Mouse (Mus musculus) myocyte (in vitro differentiated cells): ENCODE data around the gene Rpn2. TPM values are rescaled to one million over a fixed set of nuclear protein-coding genes. Genes with fewer than 3 reads are reported as not detected.

ENCODE experiments used
- H3K27me3 ChIP-seq: one replicate; pipeline ENCODE4 v1.6.1; 2011; ENCODE audit not compliant: control insufficient read depth, insufficient read depth, insufficient read length
- H3K36me3 ChIP-seq: one replicate; pipeline ENCODE4 v1.6.1; 2011; ENCODE audit not compliant: control insufficient read depth, insufficient read depth
- H3K4me2 ChIP-seq: one replicate; pipeline ENCODE4 v1.6.1; 2011; ENCODE audit warnings: low read depth, control low read depth
- H3K4me3 ChIP-seq: one replicate; pipeline ENCODE4 v1.5.1; 2011; ENCODE audit warnings: mild to moderate bottlenecking, control low read depth, moderate library complexity
- H3K79me2 ChIP-seq: one replicate; pipeline ENCODE4 v1.6.1; 2011; ENCODE audit not compliant: control insufficient read depth, insufficient read depth
- H3ac ChIP-seq: one replicate; pipeline ENCODE4 v1.6.1; 2011; ENCODE audit not compliant: control insufficient read depth, insufficient read length
- CEBPB ChIP-seq: IDR thresholded peaks from 2 replicates; pipeline ENCODE4 v1.6.1; 2011; ENCODE audit warnings: mild to moderate bottlenecking, moderate library complexity; ENCODE audit not compliant: poor library complexity, insufficient read depth, severe bottlenecking
- E2F4 ChIP-seq: IDR thresholded peaks from one replicate; pipeline ENCODE4 v1.6.1; 2011; ENCODE audit warnings: mild to moderate bottlenecking, control low read depth, moderate library complexity; ENCODE audit not compliant: insufficient read depth
- MAX ChIP-seq: IDR thresholded peaks from one replicate; pipeline ENCODE4 v1.6.1; 2011; ENCODE audit warnings: low read depth, mild to moderate bottlenecking, control low read depth
- MYOD1 ChIP-seq, 3 experiments: IDR thresholded peaks; one replicate each; pipeline ENCODE4 v1.6.1; 2011; ENCODE audit warnings: control low read depth in 2 of 3, low read depth in 2 of 3, mild to moderate bottlenecking in 2 of 3, moderate library complexity in 1 of 3; ENCODE audit not compliant: insufficient read length in 2 of 3, control insufficient read depth in 1 of 3
- MYOG ChIP-seq, 3 experiments: IDR thresholded peaks; one replicate each; pipeline ENCODE4 v1.6.1; 2011; ENCODE audit warnings: control low read depth in 2 of 3, low read depth in 2 of 3, mild to moderate bottlenecking in 2 of 3; ENCODE audit not compliant: insufficient read length in 2 of 3, control insufficient read depth in 1 of 3, insufficient read depth in 1 of 3
- POLR2A ChIP-seq: IDR thresholded peaks from one replicate; pipeline ENCODE4 v1.6.1; 2011; ENCODE audit warnings: low read depth, mild to moderate bottlenecking, control low read depth, moderate library complexity; ENCODE audit not compliant: insufficient read length
- POLR2AphosphoS2 ChIP-seq: IDR thresholded peaks from one replicate; pipeline ENCODE4 v1.6.1; 2011; ENCODE audit warnings: low read depth, control low read depth; ENCODE audit not compliant: insufficient read length
- REST ChIP-seq: IDR thresholded peaks from one replicate; pipeline ENCODE4 v1.6.1; 2011; ENCODE audit warnings: mild to moderate bottlenecking, control low read depth, moderate library complexity; ENCODE audit not compliant: insufficient read depth, insufficient read length
- SRF ChIP-seq: IDR thresholded peaks from one replicate; pipeline ENCODE4 v1.6.1; 2011; ENCODE audit warnings: low read depth; ENCODE audit not compliant: control insufficient read depth, insufficient read length
- TCF12 ChIP-seq: IDR thresholded peaks from one replicate; pipeline ENCODE4 v1.6.1; 2011; ENCODE audit warnings: mild to moderate bottlenecking, control low read depth; ENCODE audit not compliant: poor library complexity, insufficient read depth, severe bottlenecking
- TCF3 ChIP-seq: IDR thresholded peaks from one replicate; pipeline ENCODE4 v1.6.1; 2011; ENCODE audit warnings: low read depth, control low read depth; ENCODE audit not compliant: insufficient read length
- USF1 ChIP-seq: IDR thresholded peaks from one replicate; pipeline ENCODE4 v1.6.1; 2011; ENCODE audit warnings: low read depth, mild to moderate bottlenecking, control low read depth, moderate library complexity
- polyA plus RNA-seq: library from polyadenylated mRNA; unstranded; fragments of >200 nt; fragmentation: generic; extraction: Trizol; gene quantifications from one replicate; pipeline ENCODE4 v1.2.1, GENCODE M21; 2012; ENCODE audit warnings: missing spikeins

The Rpn2 gene
- polyA plus RNA-seq, 1 experiment, result 203 TPM

- Histone ChIP-seq H3K36me3 (no peaks in the 10 kb centered on the region), H3K79me2 (no peaks in the 10 kb centered on the region), H3ac (no peak overlapping the region), H3K4me3 (no peak overlapping the region), H3K4me2 (no peak overlapping the region), H3K27me3 (no peaks in the 10 kb centered on the region)
- TF ChIP-seq MYOG (IDR thresholded peaks at IDR 0.05; ENCODE audit: control insufficient read depth in 1 of 3, insufficient read depth in 1 of 3, insufficient read length in 2 of 3, low read depth in 2 of 3), result no peak
- no peak for TF ChIP-seq MAX
- no peak for TF ChIP-seq CEBPB
- TF ChIP-seq USF1, result no peak
- no peak for TF ChIP-seq POLR2AphosphoS2
- TF ChIP-seq SRF, result no peak
- no peak for TF ChIP-seq E2F4
- no peak for TF ChIP-seq POLR2A
- no peak for TF ChIP-seq TCF3
- TF ChIP-seq REST, result no peak
- no peak for TF ChIP-seq MYOD1 (IDR thresholded peaks at IDR 0.05; ENCODE audit: control insufficient read depth in 1 of 3, insufficient read length in 2 of 3, low read depth in 2 of 3)
- no peak for TF ChIP-seq TCF12
Measured at GRCm38 (mm10) chr2:157360028-157360427, 81.2 kb downstream of the Rpn2 start.

GRCm38 (mm10) chr2:157363031-157363430 is 84.2 kb downstream of the Rpn2 start:
- Histone ChIP-seq H3K79me2 (peaks cover 4% of the 10 kb centered on the region), H3K36me3 (no peaks in the 10 kb centered on the region), H3K27me3 (no peaks in the 10 kb centered on the region), H3ac (no peak overlapping the region), H3K4me3 (no peak overlapping the region), H3K4me2 (no peak overlapping the region)
- no peak for TF ChIP-seq USF1
- TF ChIP-seq MYOD1 (IDR thresholded peaks at IDR 0.05; ENCODE audit: control insufficient read depth in 1 of 3, insufficient read length in 2 of 3, low read depth in 2 of 3), result no peak
- no peak for TF ChIP-seq REST
- no peak for TF ChIP-seq CEBPB
- TF ChIP-seq MYOG (IDR thresholded peaks at IDR 0.05; ENCODE audit: control insufficient read depth in 1 of 3, insufficient read depth in 1 of 3, insufficient read length in 2 of 3, low read depth in 2 of 3), result no peak
- no peak for TF ChIP-seq E2F4
- TF ChIP-seq POLR2AphosphoS2, result no peak
- no peak for TF ChIP-seq MAX
- no peak for TF ChIP-seq SRF
- TF ChIP-seq POLR2A, result no peak
- no peak for TF ChIP-seq TCF3
- TF ChIP-seq TCF12, result no peak

GRCm38 (mm10) chr2:157366762-157367161 is 87.9 kb downstream of the Rpn2 start:
- H3K36me3 ChIP-seq, result no peaks in the 10 kb centered on the region
- H3ac ChIP-seq, result no peak overlapping the region
- peak overlapping the region; percentile 77 for H3K4me2 ChIP-seq
- no peak for TF ChIP-seq MYOG (IDR thresholded peaks at IDR 0.05; ENCODE audit: control insufficient read depth in 1 of 3, insufficient read depth in 1 of 3, insufficient read length in 2 of 3, low read depth in 2 of 3)
- TF ChIP-seq REST, result no peak
- TF ChIP-seq MYOD1 (IDR thresholded peaks at IDR 0.05; ENCODE audit: control insufficient read depth in 1 of 3, insufficient read length in 2 of 3, low read depth in 2 of 3), result no peak
- no peaks in the 10 kb centered on the region for H3K27me3 ChIP-seq
- H3K4me3 ChIP-seq, result peak overlapping the region; percentile 79
- H3K79me2 ChIP-seq, result peaks cover 39% of the 10 kb centered on the region

DNA sequence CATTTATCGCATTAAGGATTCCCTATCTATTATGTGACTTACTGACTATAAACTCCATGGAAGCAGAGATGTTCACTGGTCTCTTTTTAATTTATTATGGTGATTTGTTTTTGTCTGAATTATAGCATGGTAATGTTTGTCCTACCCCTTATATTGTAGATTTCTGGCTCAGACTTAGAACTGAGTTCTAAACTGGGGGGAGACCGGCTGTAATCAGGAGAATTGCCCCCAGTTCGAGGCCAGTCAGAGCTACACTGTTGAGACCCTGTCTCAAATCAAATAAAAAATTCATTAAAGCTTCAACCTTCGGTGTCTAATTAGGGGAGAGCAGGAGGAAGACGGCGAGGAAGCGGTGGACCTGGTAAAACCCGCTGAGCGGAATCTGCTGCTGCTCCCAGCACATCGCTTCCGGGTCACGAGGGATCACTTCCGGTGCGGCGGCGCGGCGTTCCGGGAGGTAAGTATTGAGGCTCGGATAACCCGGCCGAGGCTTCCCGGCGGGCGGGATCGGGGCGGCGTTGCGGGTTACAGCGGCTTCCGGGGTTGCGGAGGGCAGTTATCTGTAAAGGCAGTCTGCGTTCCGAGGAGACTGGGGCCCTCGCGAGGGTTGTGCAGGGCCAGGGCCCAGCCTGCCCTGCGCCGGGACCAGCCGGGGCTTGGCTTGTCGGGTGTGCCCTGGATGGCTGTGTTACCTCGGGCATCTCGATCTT is 88.5 kb downstream of the Rpn2 start, which contains the start of gene Manbal:
Gene Manbal, plus strand, starts transcription at position 411 of the 710 bp plus-strand sequence.
- no peaks in the 10 kb centered on the region for H3K36me3 ChIP-seq
- H3K79me2 ChIP-seq, result peaks cover 45% of the 10 kb centered on the region
- peak within 1 kb of the TSS; percentile 79 for H3K4me3 ChIP-seq
- H3K27me3 ChIP-seq, result no peaks in the 10 kb centered on the region
- H3ac ChIP-seq, result peak within 1 kb of the TSS; percentile 49
- peak within 1 kb of the TSS; percentile 77 for H3K4me2 ChIP-seq
- no peak for TF ChIP-seq CEBPB
- TF ChIP-seq USF1, result no peak
- TF ChIP-seq MYOG (IDR thresholded peaks at IDR 0.05; ENCODE audit: control insufficient read depth in 1 of 3, insufficient read depth in 1 of 3, insufficient read length in 2 of 3, low read depth in 2 of 3), result no peak
- no peak for TF ChIP-seq TCF12
- peak; percentile 70 for TF ChIP-seq POLR2A
- TF ChIP-seq E2F4, result no peak
- no peak for TF ChIP-seq REST
- TF ChIP-seq TCF3, result no peak
- TF ChIP-seq POLR2AphosphoS2, result peak; percentile 72
- TF ChIP-seq MYOD1 (IDR thresholded peaks at IDR 0.05; ENCODE audit: control insufficient read depth in 1 of 3, insufficient read length in 2 of 3, low read depth in 2 of 3), result no peak
- TF ChIP-seq SRF, result no peak
- no peak for TF ChIP-seq MAX

DNA sequence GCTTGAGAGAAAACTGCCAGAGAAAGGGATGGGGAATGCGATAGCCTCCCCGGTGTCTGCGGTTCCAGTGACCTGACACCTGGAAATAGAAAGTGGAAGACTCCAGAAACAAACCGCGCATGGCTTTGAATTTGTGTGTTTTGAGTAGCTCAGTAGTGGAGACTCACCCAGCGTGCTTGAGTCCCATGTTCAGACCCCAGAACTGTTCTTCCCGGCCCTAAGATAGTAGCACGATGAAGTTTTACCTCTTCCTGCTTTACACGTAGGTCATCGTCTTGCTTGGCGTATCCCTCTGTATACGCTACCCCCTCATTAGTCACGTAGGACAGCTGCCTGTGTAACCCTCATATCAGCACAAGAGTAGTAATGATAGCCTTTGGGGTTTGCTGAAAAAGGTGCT is 89.2 kb downstream of the Rpn2 start:
- no peak for TF ChIP-seq USF1
- TF ChIP-seq E2F4, result no peak
- TF ChIP-seq TCF12, result no peak
- no peak for TF ChIP-seq SRF
- no peak for TF ChIP-seq TCF3
- TF ChIP-seq CEBPB, result no peak
- TF ChIP-seq POLR2A, result no peak
- TF ChIP-seq MAX, result no peak
- no peak for TF ChIP-seq MYOD1 (IDR thresholded peaks at IDR 0.05; ENCODE audit: control insufficient read depth in 1 of 3, insufficient read length in 2 of 3, low read depth in 2 of 3)
- Histone ChIP-seq H3ac (peak overlapping the region; percentile 49), H3K27me3 (no peaks in the 10 kb centered on the region), H3K4me2 (peak overlapping the region; percentile 77), H3K36me3 (no peaks in the 10 kb centered on the region), H3K4me3 (peak overlapping the region; percentile 79), H3K79me2 (peaks cover 52% of the 10 kb centered on the region)
